Comparison of ENCODE assay signal across 13 mouse cellular contexts in the genomic region with DNA sequence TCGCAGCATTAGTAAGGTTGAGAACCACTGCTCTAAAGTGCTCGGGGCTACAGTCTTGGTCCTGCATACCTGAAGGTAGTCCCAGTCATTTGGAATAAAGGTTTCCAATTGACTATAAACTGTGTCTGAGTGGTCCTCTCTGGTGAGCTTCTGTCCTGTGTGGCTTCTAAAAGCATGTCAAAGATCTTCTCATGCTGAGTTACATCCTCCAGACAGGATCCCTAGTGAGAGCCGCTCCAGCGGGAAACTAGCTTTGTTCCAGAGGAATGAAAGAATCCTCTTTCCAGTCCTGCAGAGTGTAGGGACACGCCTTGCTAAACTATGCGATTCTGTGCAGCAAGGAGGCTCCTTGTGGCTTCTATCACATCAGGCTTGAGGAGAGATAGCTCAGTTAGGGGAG.
"Had no signal": no experiment of that assay in that cellular context is flagged by ENCODE, and none has a peak within 500 bp of the region (broad histone marks: within the 10 kb centered on the region; RNA-seq: fewer than 3 reads in every experiment).

No protein-coding gene starts in this region.

- H3K27me3 ChIP-seq: neural tube, embryonic 12.5 days had no signal

- ATAC-seq: liver, embryonic 12.5 days; lung, postnatal 0 days had no signal

- H3K9me3 ChIP-seq: liver, embryonic 12.5 days; neural tube, embryonic 12.5 days had no signal

- H3K4me2 ChIP-seq: liver, embryonic 12.5 days; neural tube, embryonic 12.5 days had no signal

- H3K36me3 ChIP-seq: liver, embryonic 12.5 days; neural tube, embryonic 12.5 days had no signal

- H3K9ac ChIP-seq: liver, embryonic 12.5 days; neural tube, embryonic 12.5 days had no signal

- DNase-seq: kidney, adult 11 months; kidney, adult 9 months; kidney, postnatal 4 days; left cerebral cortex, postnatal 4 days; lung, postnatal 36 days; thymus, adult 2 months; thymus, postnatal 25 days had no signal

- H3K4me3 ChIP-seq: layer of hippocampus, adult 2 months; liver, embryonic 12.5 days; neural tube, embryonic 12.5 days had no signal

- H3K27ac ChIP-seq: kidney, postnatal 0 days; layer of hippocampus, adult 2 months; liver, embryonic 12.5 days; neural tube, embryonic 12.5 days; stomach, postnatal 0 days had no signal
